Mouse (Mus musculus): ENCODE measurements around the gene Kcnip4. TPM values are rescaled to one million over a fixed set of nuclear protein-coding genes. Genes with fewer than 3 reads are reported as not detected.

Gene Kcnip4
- total and polyA plus RNA-seq, 3 experiments: 0.19 TPM; not detected in 2

DNA sequence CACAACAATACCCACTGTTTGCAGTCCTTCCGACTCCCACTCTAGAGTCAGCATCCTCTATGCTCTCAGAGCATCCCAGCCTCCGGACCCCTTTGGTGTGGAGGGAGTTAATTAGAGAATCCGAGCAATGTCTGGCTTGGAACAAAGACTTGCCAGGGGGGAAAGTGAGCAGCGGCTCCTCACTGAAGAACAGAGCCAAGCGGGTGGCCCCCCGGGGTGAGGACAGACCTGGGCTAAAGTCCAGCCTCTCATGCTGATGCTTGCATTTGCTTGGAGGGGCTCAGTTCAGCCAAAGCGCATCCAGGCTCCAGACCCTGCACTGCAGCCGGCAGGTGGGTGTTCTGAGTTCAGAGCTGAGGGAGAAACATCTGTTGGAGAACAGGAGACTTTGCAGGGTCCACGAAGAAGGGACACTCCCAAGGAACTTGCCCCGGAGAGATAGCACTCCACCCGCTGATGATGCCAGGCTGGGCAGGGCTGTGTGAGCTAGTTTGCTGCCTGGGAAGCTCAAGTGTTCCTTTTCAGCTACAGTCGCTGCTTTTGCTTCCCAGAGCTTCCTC lies 925.1 kb downstream of the Kcnip4 start:
- no peaks in the 10 kb centered on the region for H3K4me1 ChIP-seq (ENCODE audit: control insufficient read depth in 1 of 2, insufficient read depth in 2 of 2, low read length in 2 of 2)
- no peaks in the 10 kb centered on the region; a peak in 1 of 4 replicates for H3K27me3 ChIP-seq (ENCODE audit: control insufficient read depth in 1 of 2, insufficient read depth in 2 of 2, low read length in 2 of 2)
- no peak overlapping the region for H3K9ac ChIP-seq (ENCODE audit: control insufficient read depth, low read depth, low read length, poor library complexity, severe bottlenecking)
- H3K36me3 ChIP-seq (ENCODE audit: control insufficient read depth in 1 of 2, insufficient read depth in 2 of 2, low read length in 2 of 2): no peaks in the 10 kb centered on the region; a peak in 1 of 4 replicates
- H3K79me2 ChIP-seq (ENCODE audit: control insufficient read depth, insufficient read depth, low read length, poor library complexity): no peaks in the 10 kb centered on the region
- H3K4me3 ChIP-seq (ENCODE audit: control insufficient read depth in 1 of 2, insufficient read depth in 1 of 2, low read depth in 2 of 2, low read length in 2 of 2): no peak overlapping the region
- H3K9me3 ChIP-seq (replicated peaks; ENCODE audit: insufficient read depth, low read length): no peaks in the 10 kb centered on the region
- H3K27ac ChIP-seq (ENCODE audit: control insufficient read depth, low read depth, low read length): no peak overlapping the region
- TF ChIP-seq E2F4 (IDR thresholded peaks at IDR 0.05; ENCODE audit: borderline replicate concordance, low read depth, low read length): no peak
- TF ChIP-seq HCFC1 (IDR thresholded peaks at IDR 0.05; ENCODE audit: low read depth, low read length): no peak
- TF ChIP-seq MAFK (IDR thresholded peaks at IDR 0.05; ENCODE audit: borderline replicate concordance, low read depth, low read length): no peak
- no peak for TF ChIP-seq ZNF384 (IDR thresholded peaks at IDR 0.05; ENCODE audit: low read depth, low read length)
- no peak for TF ChIP-seq USF1 (IDR thresholded peaks at IDR 0.05; ENCODE audit: low read depth, low read length)
- no peak for TF ChIP-seq MEF2A (IDR thresholded peaks at IDR 0.05; ENCODE audit: extremely low read depth, insufficient replicate concordance, low read depth, low read length, poor library complexity, severe bottlenecking)
- TF ChIP-seq ZC3H11A (IDR thresholded peaks at IDR 0.05; ENCODE audit: low read depth, low read length): no peak
- no peak for TF ChIP-seq JUND (IDR thresholded peaks at IDR 0.05; ENCODE audit: low read depth, low read length)
- TF ChIP-seq MYC (IDR thresholded peaks at IDR 0.05; ENCODE audit: low read depth, low read length): no peak
- no peak for TF ChIP-seq RCOR1 (IDR thresholded peaks at IDR 0.05; ENCODE audit: low read depth, low read length)
- TF ChIP-seq POLR2A (IDR thresholded peaks at IDR 0.05; ENCODE audit: control insufficient read depth in 1 of 2, insufficient read depth in 1 of 2, low read depth in 1 of 2, low read length in 2 of 2, poor library complexity in 1 of 2): no peak
- no peak for TF ChIP-seq TBP (IDR thresholded peaks at IDR 0.05; ENCODE audit: low read depth, low read length)
- no peak for TF ChIP-seq POLR2AphosphoS2 (IDR thresholded peaks at IDR 0.05; ENCODE audit: low read length)
- TF ChIP-seq GABPA (IDR thresholded peaks at IDR 0.05; ENCODE audit: low read depth, low read length): no peak
- TF ChIP-seq RAD21 (IDR thresholded peaks at IDR 0.05; ENCODE audit: low read depth, low read length): no peak
- no peak for TF ChIP-seq CTCF (IDR thresholded peaks at IDR 0.05 in 2 of 3, conservative IDR thresholded peaks at IDR 0.05 in 1 of 3; ENCODE audit: control insufficient read depth in 1 of 3, insufficient read depth in 1 of 3, low read depth in 2 of 3, low read length in 3 of 3, poor library complexity in 1 of 3, severe bottlenecking in 1 of 3)
- no peak for DNase-seq (ENCODE audit: low read depth, low spot score)

DNA sequence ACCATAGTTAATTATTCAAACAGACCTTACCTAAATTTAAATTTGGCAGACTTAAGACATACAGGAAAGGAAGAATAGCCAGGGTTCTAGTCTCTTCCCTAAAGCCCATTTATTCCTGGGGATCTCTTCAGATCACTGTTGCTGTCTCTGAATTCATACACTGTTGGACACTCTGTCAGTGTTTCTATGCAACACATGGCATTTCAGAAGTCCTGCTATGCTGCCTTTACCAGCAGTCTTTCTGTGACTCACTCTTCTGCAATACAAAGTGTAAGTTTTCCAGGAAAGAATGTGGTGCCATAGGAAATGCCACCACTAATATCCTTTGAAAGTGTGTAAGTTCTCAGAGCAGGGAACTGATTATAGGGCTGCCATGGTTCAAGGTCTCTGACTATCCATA lies 936.7 kb downstream of the Kcnip4 start:
- no peak for DNase-seq (ENCODE audit: low read depth, low spot score)
- H3K36me3 ChIP-seq (ENCODE audit: control insufficient read depth in 1 of 2, insufficient read depth in 2 of 2, low read length in 2 of 2): no peaks in the 10 kb centered on the region
- no peaks in the 10 kb centered on the region for H3K4me1 ChIP-seq (ENCODE audit: control insufficient read depth in 1 of 2, insufficient read depth in 2 of 2, low read length in 2 of 2)
- no peak overlapping the region for H3K9ac ChIP-seq (ENCODE audit: control insufficient read depth, low read depth, low read length, poor library complexity, severe bottlenecking)
- TF ChIP-seq POLR2AphosphoS2 (IDR thresholded peaks at IDR 0.05; ENCODE audit: low read length): no peak
- TF ChIP-seq BHLHE40 (IDR thresholded peaks at IDR 0.05; ENCODE audit: borderline replicate concordance, low read depth, low read length): no peak
- no peak for TF ChIP-seq EP300 (IDR thresholded peaks at IDR 0.05; ENCODE audit: low read depth in 1 of 2, low read length in 2 of 2)
- TF ChIP-seq USF2 (IDR thresholded peaks at IDR 0.05; ENCODE audit: borderline replicate concordance in 1 of 2, insufficient read depth in 1 of 2, low read depth in 1 of 2, low read length in 2 of 2): no peak
- TF ChIP-seq HCFC1 (IDR thresholded peaks at IDR 0.05; ENCODE audit: low read depth, low read length): no peak
- TF ChIP-seq USF1 (IDR thresholded peaks at IDR 0.05; ENCODE audit: low read depth, low read length): no peak
- no peak for TF ChIP-seq RCOR1 (IDR thresholded peaks at IDR 0.05; ENCODE audit: low read depth, low read length)
- TF ChIP-seq SIN3A (IDR thresholded peaks at IDR 0.05; ENCODE audit: low read length): no peak
- no peak for TF ChIP-seq ZC3H11A (IDR thresholded peaks at IDR 0.05; ENCODE audit: low read depth, low read length)
- TF ChIP-seq CHD1 (IDR thresholded peaks at IDR 0.05; ENCODE audit: low read depth, low read length): no peak
- no peaks in the 10 kb centered on the region for H3K79me2 ChIP-seq (ENCODE audit: control insufficient read depth, insufficient read depth, low read length, poor library complexity)
- no peak overlapping the region for H3K27ac ChIP-seq (ENCODE audit: control insufficient read depth, low read depth, low read length)
- no peaks in the 10 kb centered on the region for H3K9me3 ChIP-seq (replicated peaks; ENCODE audit: insufficient read depth, low read length)
- H3K27me3 ChIP-seq (ENCODE audit: control insufficient read depth in 1 of 2, insufficient read depth in 2 of 2, low read length in 2 of 2): peaks cover 0 to 1% of the 10 kb centered on the region in 2 experiments; a peak in 1 of 4 replicates
- no peak overlapping the region for H3K4me3 ChIP-seq (ENCODE audit: control insufficient read depth in 1 of 2, insufficient read depth in 1 of 2, low read depth in 2 of 2, low read length in 2 of 2)

Measured in MEL (cell line).